Mouse (Mus musculus) bone marrow macrophage, adult 2 months (primary cell): ENCODE data around the gene 2200002J24Rik. TPM values are rescaled to one million over a fixed set of nuclear protein-coding genes. Genes with fewer than 3 reads are reported as not detected.
"Not testable (repeated sequence)": the region's sequence is repeated elsewhere in the genome, so short reads cannot be mapped to it uniquely, and the experiment has no call there.

Source experiments
- H3K27ac ChIP-seq: 2 replicates; pipeline ENCODE4 v1.5.1; 2012; ENCODE audit warnings: low read depth, low read length; ENCODE audit not compliant: insufficient read depth
- H3K4me1 ChIP-seq: 2 replicates; pipeline ENCODE4 v1.6.1; 2012; ENCODE audit warnings: low read length; ENCODE audit not compliant: control insufficient read depth, insufficient read depth
- H3K4me3 ChIP-seq: 2 replicates; pipeline ENCODE4 v1.5.1; 2012; ENCODE audit warnings: mild to moderate bottlenecking, low read length, moderate library complexity; ENCODE audit not compliant: insufficient read depth
- CTCF ChIP-seq: IDR thresholded peaks from 2 replicates; pipeline ENCODE4 v1.5.1; 2012; ENCODE audit warnings: low read depth, mild to moderate bottlenecking, low read length, moderate library complexity
- POLR2A ChIP-seq: IDR thresholded peaks from 2 replicates; pipeline ENCODE4 v1.6.1; 2012; ENCODE audit warnings: mild to moderate bottlenecking, low read depth, low read length, borderline replicate concordance
- polyA plus RNA-seq: library from polyadenylated mRNA; stranded (reverse); fragments of >200 nt; gene quantifications from 2 replicates; pipeline ENCODE4 v1.2.4, GENCODE M21; 2012; ENCODE audit not compliant: missing spikeins, insufficient read depth, insufficient read length

Gene 2200002J24Rik
- polyA plus RNA-seq, 1 experiment = not detected

DNA sequence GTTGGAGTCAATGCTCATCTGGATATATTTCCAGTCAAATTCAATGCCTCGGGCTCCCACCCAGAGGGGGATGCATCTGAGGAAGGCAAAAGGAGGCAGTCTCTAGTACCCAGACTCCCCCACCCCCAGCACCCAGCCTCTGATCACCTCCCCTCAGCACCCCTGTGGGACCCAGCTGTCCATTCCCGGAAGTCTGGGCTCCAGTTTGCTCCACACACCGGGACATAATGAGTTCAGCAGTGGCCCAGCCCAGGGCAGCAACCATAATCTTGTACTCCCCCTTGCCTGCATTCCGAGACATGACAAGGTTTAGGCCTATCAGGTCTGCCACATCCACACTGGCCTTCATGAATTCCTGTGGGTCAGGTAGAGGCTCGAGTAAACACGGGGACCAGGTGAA lies 29.5 kb downstream of the 2200002J24Rik start:
- no peak overlapping the region for H3K27ac ChIP-seq
- peaks cover 13% of the 10 kb centered on the region for H3K4me1 ChIP-seq
- H3K4me3 ChIP-seq = peak overlapping the region; percentile 87
- no peak for TF ChIP-seq CTCF
- TF ChIP-seq POLR2A = no peak

DNA sequence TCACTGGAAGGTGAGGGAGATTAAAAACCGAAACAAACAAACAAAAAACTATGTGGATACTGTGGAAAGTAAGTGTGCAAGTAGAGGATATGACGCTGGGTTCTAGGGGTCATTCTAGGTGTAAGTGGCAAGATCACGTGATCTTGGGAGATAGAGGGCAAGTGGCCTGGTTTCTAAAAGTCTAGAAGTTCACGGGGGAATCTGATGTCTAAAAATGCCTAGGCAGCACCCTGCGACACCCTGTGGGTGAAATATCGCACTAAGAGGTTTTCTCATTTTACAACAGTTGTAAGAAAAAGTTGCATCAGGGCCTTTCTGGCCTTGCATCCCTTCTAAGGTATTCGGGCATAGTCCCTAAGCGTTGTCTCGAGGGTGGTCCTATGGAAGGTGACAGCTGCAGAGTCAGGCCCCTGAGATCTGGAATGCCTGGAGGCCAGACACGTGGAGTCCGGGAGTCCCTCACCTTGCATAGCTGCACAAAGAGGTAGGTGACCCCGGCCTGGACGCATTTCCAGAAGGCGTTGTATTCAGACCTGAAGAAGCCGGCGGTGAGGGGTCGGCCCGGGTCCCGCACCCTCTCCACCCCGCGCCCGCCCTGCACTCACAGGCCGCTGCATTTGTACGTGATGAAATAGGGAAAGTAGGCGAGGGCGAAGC lies 30.1 kb downstream of the 2200002J24Rik start:
- Histone ChIP-seq H3K27ac (peak overlapping the region; percentile 28), H3K4me1 (peaks cover 13% of the 10 kb centered on the region), H3K4me3 (peak overlapping the region; percentile 87)
- TF ChIP-seq CTCF (no peak), POLR2A (no peak)

DNA sequence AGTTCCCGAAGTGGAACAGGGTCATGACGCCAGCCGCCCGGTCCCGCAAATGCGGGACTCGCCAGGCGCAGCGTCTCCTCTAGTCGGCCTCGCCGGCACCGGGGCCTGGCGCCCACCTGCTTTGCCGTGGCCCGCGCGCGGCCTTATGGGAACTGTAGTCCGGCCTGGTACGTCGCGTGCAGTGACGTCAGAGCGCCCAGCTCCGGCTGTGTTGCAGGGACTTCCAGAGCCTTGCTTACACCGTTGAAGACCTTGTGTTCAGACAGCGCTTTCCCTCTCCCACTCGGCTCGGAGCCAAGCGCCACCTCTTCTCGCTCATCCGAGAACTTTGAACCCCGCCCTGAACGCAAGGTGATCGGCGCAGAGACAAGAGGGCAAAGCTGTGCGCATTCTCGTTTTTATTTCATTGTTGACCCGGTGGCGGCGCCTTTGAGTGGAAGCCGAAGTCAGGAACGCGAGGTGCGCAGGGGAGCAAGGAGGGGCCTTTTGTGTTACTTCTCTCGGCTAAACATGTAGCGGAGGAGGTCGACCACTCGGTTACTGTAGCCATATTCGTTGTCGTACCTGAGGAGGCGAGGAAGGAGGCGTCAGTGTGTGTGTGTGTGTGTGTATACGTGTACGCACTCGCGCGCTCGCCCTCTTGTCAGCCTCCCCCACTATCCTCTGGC lies 30.8 kb downstream of the 2200002J24Rik start, which contains the start of gene Tmem147:
Tmem147 (minus strand) TSS at position 145 of the 668 bp plus-strand sequence.
- TF ChIP-seq POLR2A = 0 out of 2 replicates have a peak, but pooled peaks have one; percentile 36
- TF ChIP-seq CTCF = 0 out of 2 replicates have a peak, but pooled peaks have one; percentile 23
- Histone ChIP-seq H3K4me3 (peak within 1 kb of the TSS; percentile 87), H3K4me1 (peaks cover 13% of the 10 kb centered on the region), H3K27ac (peak within 1 kb of the TSS; percentile 56)

DNA sequence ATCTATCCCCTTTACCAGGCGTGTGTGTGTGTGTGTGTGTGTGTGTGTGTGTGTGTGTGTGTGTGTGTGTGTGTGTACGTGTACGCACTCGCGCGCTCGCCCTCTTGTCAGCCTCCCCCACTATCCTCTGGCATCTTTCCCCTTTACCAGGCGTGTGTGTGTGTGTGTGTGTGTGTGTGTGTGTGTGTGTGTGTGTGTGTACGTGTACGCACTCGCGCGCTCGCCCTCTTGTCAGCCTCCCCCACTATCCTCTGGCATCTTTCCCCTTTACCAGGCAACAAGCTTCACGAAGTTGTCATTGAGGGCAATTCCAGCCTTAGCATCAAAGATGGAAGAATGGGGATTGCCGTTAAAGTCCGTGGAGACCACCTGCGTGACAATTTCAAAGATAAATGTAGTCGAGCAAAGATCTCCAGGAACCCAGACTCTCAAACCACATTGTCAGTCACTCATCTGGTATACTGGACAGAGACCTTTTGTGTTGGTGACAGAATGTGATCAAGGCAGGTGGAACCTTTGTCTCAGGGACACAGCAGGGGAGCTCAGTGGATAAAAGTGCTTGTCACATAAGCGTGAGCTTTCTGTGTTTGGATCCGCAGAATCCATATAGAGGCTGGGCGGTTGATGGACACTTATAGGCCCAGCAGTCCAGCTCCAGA lies 31.5 kb downstream of the 2200002J24Rik start:
- peaks cover 13% of the 10 kb centered on the region for H3K4me1 ChIP-seq
- H3K4me3 ChIP-seq = peak overlapping the region; percentile 87
- not testable (repeated sequence) for H3K27ac ChIP-seq

DNA sequence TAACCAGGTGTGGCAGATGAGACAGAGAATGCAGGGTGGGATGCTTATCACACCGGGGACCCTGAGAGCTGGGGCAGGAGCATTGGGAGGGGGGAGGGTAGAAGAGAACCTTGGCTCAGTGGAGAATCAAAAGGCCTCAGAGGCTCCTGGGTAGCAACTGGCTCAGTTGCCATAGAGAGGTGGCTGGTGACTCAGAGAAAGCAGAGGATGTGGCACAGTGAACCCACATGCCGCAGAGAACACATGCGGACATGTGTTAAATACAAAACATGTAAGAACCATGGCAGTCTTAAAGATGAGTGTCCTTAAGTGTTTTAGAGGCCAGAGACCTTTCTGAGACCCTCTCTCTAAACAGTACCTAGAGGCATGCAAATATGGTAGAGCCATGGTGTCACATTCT lies 37.5 kb downstream of the 2200002J24Rik start:
- no peak overlapping the region for H3K27ac ChIP-seq
- no peak for TF ChIP-seq POLR2A
- H3K4me1 ChIP-seq = no peaks in the 10 kb centered on the region

DNA sequence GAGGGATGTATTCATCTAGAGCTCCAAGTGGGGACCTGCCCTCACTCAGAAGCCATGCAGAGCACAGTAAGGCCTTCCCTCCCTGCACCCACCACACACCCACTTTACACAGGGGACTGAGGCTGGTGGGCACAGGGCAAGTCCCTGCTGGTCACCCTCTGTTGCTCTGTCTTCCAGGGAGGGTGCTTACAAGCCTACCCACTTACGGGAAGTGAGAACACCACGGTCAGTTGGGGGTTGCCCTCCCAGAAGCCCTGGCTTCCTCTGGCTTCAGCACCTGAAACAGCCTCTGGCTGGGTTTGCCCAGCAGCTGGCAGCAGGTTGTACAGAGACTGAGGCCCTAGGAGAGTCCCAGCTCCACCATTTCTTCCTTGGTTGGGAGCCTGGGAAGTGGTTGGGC lies 43.8 kb downstream of the 2200002J24Rik start:
- not testable (repeated sequence) for H3K4me1 ChIP-seq, H3K27ac ChIP-seq, H3K4me3 ChIP-seq

More for the DNA sequence above, 37.5 kb downstream of the 2200002J24Rik start:
- H3K4me3 ChIP-seq = no peak overlapping the region

DNA sequence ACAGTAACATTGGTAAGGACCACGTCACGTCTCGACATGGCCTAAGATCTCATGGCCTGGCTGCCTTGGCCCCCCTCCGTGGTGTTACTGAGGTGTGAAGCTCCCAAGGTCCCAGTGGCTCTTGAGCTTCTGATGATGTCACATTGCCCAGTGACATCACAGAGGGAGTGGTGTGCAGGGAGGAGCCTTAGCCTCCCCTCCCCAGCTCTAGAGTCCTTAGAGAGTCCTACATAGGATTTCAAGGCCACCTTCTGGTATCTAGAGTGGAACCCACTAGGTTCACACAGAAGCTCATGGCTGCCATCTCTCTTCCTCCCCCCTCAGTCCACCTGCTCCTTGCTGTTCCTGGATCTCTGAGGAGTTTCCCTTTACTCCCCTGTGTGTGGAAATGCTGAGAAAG lies 44.9 kb downstream of the 2200002J24Rik start, which contains the start of gene Gapdhs:
Gapdhs (minus strand) TSS at position 65 of the 400 bp plus-strand sequence.
- H3K4me3 ChIP-seq, H3K27ac ChIP-seq, H3K4me1 ChIP-seq: not testable (repeated sequence)

DNA sequence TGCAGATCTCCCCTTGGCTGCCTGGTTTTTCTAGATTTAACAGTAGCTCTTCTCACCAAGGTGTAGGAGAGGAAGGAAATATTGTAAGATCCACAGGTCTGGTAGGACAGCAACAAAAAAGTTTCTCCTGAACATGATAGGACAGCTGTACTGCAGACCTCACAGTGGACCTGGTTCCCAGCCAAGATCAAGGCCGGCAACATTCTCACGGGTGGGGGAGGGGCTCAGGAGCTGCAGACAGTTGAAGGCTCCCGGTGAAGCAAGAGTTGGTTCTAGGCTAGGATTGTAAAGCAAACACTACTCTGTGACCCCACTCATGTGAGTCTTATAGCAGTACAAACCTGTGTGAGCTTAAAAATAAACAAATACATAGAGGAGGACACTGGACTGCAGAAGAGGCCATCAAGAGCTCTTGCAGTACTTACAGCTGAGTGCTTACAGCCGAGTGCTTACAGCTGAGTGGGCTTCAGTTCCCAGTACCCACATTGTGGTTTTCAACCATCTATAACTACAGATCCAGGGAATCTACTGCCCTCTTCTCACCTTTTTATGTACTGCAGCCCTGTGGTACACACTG lies 45.4 kb downstream of the 2200002J24Rik start:
- Histone ChIP-seq H3K27ac (no peak overlapping the region), H3K4me1 (peaks cover 7% of the 10 kb centered on the region), H3K4me3 (no peak overlapping the region)
- no peak for TF ChIP-seq CTCF
- no peak for TF ChIP-seq POLR2A

DNA sequence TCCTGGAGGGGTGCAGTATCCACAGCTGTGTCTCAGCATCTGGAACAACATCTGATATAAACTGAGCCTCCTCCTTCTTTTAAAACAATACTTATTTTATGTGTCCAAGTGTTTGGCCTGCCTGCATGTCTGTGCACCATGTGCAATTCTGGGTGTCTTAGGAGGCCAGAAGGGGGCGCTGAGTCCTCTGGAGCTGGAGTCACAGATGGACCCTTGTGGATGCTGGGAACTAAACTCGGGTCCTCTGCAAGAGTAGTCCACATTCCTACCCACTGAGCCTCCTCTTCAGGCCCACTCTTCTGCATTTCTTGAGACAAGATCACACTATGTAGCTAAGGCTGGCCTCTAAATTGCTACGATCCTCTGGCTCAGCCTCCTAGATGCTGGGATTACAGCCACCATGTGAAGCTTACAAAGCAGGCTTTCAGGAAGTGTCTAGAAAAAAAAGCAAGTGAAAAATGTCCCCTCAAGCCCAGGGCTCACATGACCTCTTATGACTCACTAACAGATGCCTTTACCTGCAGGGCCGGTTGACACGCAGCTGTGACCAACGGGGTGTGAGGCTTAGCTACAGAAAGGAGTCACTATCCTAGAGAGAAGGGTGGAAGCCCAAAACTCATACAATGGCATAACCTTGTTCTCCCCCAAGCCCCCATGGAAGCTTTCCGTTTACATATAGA lies 48.9 kb downstream of the 2200002J24Rik start:
- no peak for TF ChIP-seq CTCF
- no peak for TF ChIP-seq POLR2A
- Histone ChIP-seq H3K27ac (no peak overlapping the region), H3K4me3 (no peak overlapping the region), H3K4me1 (peaks cover 19% of the 10 kb centered on the region)

Other genes starting within 250 kb of the 2200002J24Rik start
- not detected in 2 replicates for gene Kirrel2, start 241.2 kb upstream of the 2200002J24Rik start, polyA plus RNA-seq
- gene Nphs1, start 240.6 kb upstream of the 2200002J24Rik start, polyA plus RNA-seq = not detected in 2 replicates
- not detected in 2 replicates for gene Prodh2, start 205.3 kb upstream of the 2200002J24Rik start, polyA plus RNA-seq
- 8.4 and 9.5 TPM in 2 replicates for gene Arhgap33, start 163.9 kb upstream of the 2200002J24Rik start, polyA plus RNA-seq
- 12.0 and 14.6 TPM in 2 replicates for gene Hspb6, start 146.7 kb upstream of the 2200002J24Rik start, polyA plus RNA-seq
- gene Proser3, start 146.6 kb upstream of the 2200002J24Rik start, polyA plus RNA-seq = 8.8 and 12.2 TPM in 2 replicates
- 29.6 and 44.3 TPM in 2 replicates for gene Lin37, start 139.1 kb upstream of the 2200002J24Rik start, polyA plus RNA-seq
- 62.1 and 74.5 TPM in 2 replicates for gene U2af1l4, start 135.6 kb upstream of the 2200002J24Rik start, polyA plus RNA-seq
- gene Gm49396, start 135.6 kb upstream of the 2200002J24Rik start, polyA plus RNA-seq = 7.9 and 12.2 TPM in 2 replicates
- gene Psenen, start 135.3 kb upstream of the 2200002J24Rik start, polyA plus RNA-seq = 204 and 236 TPM in 2 replicates
- gene Igflr1, start 133.5 kb upstream of the 2200002J24Rik start, polyA plus RNA-seq = 1.3 and 2.1 TPM in 2 replicates
- gene Kmt2b, start 110.2 kb upstream of the 2200002J24Rik start, polyA plus RNA-seq = 36.2 and 38.4 TPM in 2 replicates
- gene Zbtb32, start 100.0 kb upstream of the 2200002J24Rik start, polyA plus RNA-seq = 0.45 TPM in 1 of 2 replicates, not detected in the other
- gene Upk1a, start 86.1 kb upstream of the 2200002J24Rik start, polyA plus RNA-seq = not detected in 2 replicates
- gene Cox6b1, start 72.8 kb upstream of the 2200002J24Rik start, polyA plus RNA-seq = 553 and 612 TPM in 2 replicates
- not detected in 2 replicates for gene Etv2, start 63.1 kb upstream of the 2200002J24Rik start, polyA plus RNA-seq
- 59.6 and 69.7 TPM in 2 replicates for gene Rbm42, start 48.6 kb upstream of the 2200002J24Rik start, polyA plus RNA-seq
- gene Haus5, start 33.9 kb upstream of the 2200002J24Rik start, polyA plus RNA-seq = 16.8 and 18.7 TPM in 2 replicates
- not detected in 2 replicates for gene Pmis2, start 27.3 kb upstream of the 2200002J24Rik start, polyA plus RNA-seq
- gene Atp4a, start 13.3 kb downstream of the 2200002J24Rik start, polyA plus RNA-seq = not detected in 2 replicates
- gene Tmem147, start 30.6 kb downstream of the 2200002J24Rik start, polyA plus RNA-seq = 74.6 and 80.3 TPM in 2 replicates
- gene Gapdhs, start 44.8 kb downstream of the 2200002J24Rik start, polyA plus RNA-seq = not detected in 2 replicates
- gene Sbsn, start 52.5 kb downstream of the 2200002J24Rik start, polyA plus RNA-seq = 6.9 and 8.3 TPM in 2 replicates
- 1.7 and 3.6 TPM in 2 replicates for gene Dmkn, start 64.8 kb downstream of the 2200002J24Rik start, polyA plus RNA-seq
- gene Krtdap, start 89.0 kb downstream of the 2200002J24Rik start, polyA plus RNA-seq = not detected in 2 replicates
- not detected in 2 replicates for gene Ffar2, start 124.8 kb downstream of the 2200002J24Rik start, polyA plus RNA-seq
- gene Ffar3, start 157.3 kb downstream of the 2200002J24Rik start, polyA plus RNA-seq = not detected in 2 replicates
- gene Ffar1, start 162.6 kb downstream of the 2200002J24Rik start, polyA plus RNA-seq = not detected in 2 replicates
- 6.8 and 8.0 TPM in 2 replicates for gene Cd22, start 181.4 kb downstream of the 2200002J24Rik start, polyA plus RNA-seq
- 2.5 and 3.7 TPM in 2 replicates for gene Mag, start 215.9 kb downstream of the 2200002J24Rik start, polyA plus RNA-seq
- gene Hamp2, start 225.8 kb downstream of the 2200002J24Rik start, polyA plus RNA-seq = not detected in 2 replicates
- gene Hamp, start 245.1 kb downstream of the 2200002J24Rik start, polyA plus RNA-seq = not detected in 2 replicates